Mouse (Mus musculus) WW6 (cell line): ENCODE measurements around the gene Slc25a34.

Experiments
- DNase-seq: peaks from one replicate; pipeline ENCODE4 v3.0.0-alpha.2; 2013; ENCODE audit warnings: low read depth, low spot score

Slc25a34 gene

GRCm38 (mm10) chr4:141617863-141618564 is 5.6 kb downstream of the Slc25a34 start:
- no peak for DNase-seq

- peak; percentile 62 for DNase-seq
Measured at GRCm38 (mm10) chr4:141617299-141617698, 6.3 kb downstream of the Slc25a34 start.

GRCm38 (mm10) chr4:141616811-141617210 is 6.8 kb downstream of the Slc25a34 start:
- no peak for DNase-seq

GRCm38 (mm10) chr4:141614946-141615345 is 8.7 kb downstream of the Slc25a34 start:
- no peak for DNase-seq

GRCm38 (mm10) chr4:141609538-141609937 is 14.1 kb downstream of the Slc25a34 start:
- DNase-seq = no peak

GRCm38 (mm10) chr4:141605861-141606260 is 17.8 kb downstream of the Slc25a34 start, which contains the start of gene Fblim1:
Gene Fblim1 (minus strand): TSS chr4:141606096.
- no peak for DNase-seq

GRCm38 (mm10) chr4:141605421-141605820 is 18.2 kb downstream of the Slc25a34 start:
- no peak for DNase-seq

- DNase-seq = no peak
Measured at GRCm38 (mm10) chr4:141604493-141604892, 19.1 kb downstream of the Slc25a34 start.

GRCm38 (mm10) chr4:141603921-141604320 is 19.7 kb downstream of the Slc25a34 start:
- no peak for DNase-seq

GRCm38 (mm10) chr4:141602523-141603223 is 20.9 kb downstream of the Slc25a34 start:
- no peak for DNase-seq

- no peak for DNase-seq
Measured at GRCm38 (mm10) chr4:141601148-141601862, 22.3 kb downstream of the Slc25a34 start.

- no peak for DNase-seq
Measured at GRCm38 (mm10) chr4:141600364-141600763, 23.3 kb downstream of the Slc25a34 start.

GRCm38 (mm10) chr4:141599251-141600141 is 24.1 kb downstream of the Slc25a34 start:
- no peak for DNase-seq

GRCm38 (mm10) chr4:141598894-141599250 is 24.7 kb downstream of the Slc25a34 start:
- no peak for DNase-seq

GRCm38 (mm10) chr4:141598199-141598893 is 25.3 kb downstream of the Slc25a34 start:
- no peak for DNase-seq

GRCm38 (mm10) chr4:141596700-141597328 is 26.8 kb downstream of the Slc25a34 start:
- DNase-seq = no peak

GRCm38 (mm10) chr4:141595605-141596268 is 27.9 kb downstream of the Slc25a34 start:
- DNase-seq = no peak

GRCm38 (mm10) chr4:141595138-141595537 is 28.5 kb downstream of the Slc25a34 start:
- no peak for DNase-seq

GRCm38 (mm10) chr4:141591547-141591946 is 32.1 kb downstream of the Slc25a34 start:
- DNase-seq = no peak

- no peak for DNase-seq
Measured at GRCm38 (mm10) chr4:141583919-141584318, 39.7 kb downstream of the Slc25a34 start.
